Mouse (Mus musculus): ENCODE results near the gene Cd5.

The Cd5 gene

GRCm38 (mm10) chr19:10758708-10759107 lies 19.9 kb upstream of the Cd5 start:
- DNase-seq (ENCODE audit: low spot score) = no peak

GRCm38 (mm10) chr19:10757526-10757925 lies 18.7 kb upstream of the Cd5 start:
- DNase-seq (ENCODE audit: low spot score) = no peak

GRCm38 (mm10) chr19:10757125-10757524 lies 18.3 kb upstream of the Cd5 start:
- DNase-seq (ENCODE audit: low spot score) = no peak

GRCm38 (mm10) chr19:10752646-10753045 lies 13.8 kb upstream of the Cd5 start:
- no peak for DNase-seq (ENCODE audit: low spot score)

GRCm38 (mm10) chr19:10752106-10752505 lies 13.3 kb upstream of the Cd5 start:
- no peak for DNase-seq (ENCODE audit: low spot score)

GRCm38 (mm10) chr19:10751607-10752006 lies 12.8 kb upstream of the Cd5 start:
- DNase-seq (ENCODE audit: low spot score) = no peak

- DNase-seq (ENCODE audit: low spot score) = no peak
Observed at GRCm38 (mm10) chr19:10750161-10750560, 11.4 kb upstream of the Cd5 start.

GRCm38 (mm10) chr19:10749295-10749694 lies 10.5 kb upstream of the Cd5 start:
- no peak for DNase-seq (ENCODE audit: low spot score)

GRCm38 (mm10) chr19:10748401-10749102 lies 9.8 kb upstream of the Cd5 start:
- DNase-seq (ENCODE audit: low spot score) = no peak

- no peak for DNase-seq (ENCODE audit: low spot score)
Observed at GRCm38 (mm10) chr19:10747718-10748117, 8.9 kb upstream of the Cd5 start.

- DNase-seq (ENCODE audit: low spot score) = no peak
Observed at GRCm38 (mm10) chr19:10747182-10747581, 8.4 kb upstream of the Cd5 start.

- DNase-seq (ENCODE audit: low spot score) = no peak
Observed at GRCm38 (mm10) chr19:10742565-10742964, 3.8 kb upstream of the Cd5 start.

- no peak for DNase-seq (ENCODE audit: low spot score)
Observed at GRCm38 (mm10) chr19:10742145-10742544, 3.3 kb upstream of the Cd5 start.

- DNase-seq (ENCODE audit: low spot score) = no peak
Observed at GRCm38 (mm10) chr19:10740641-10741440, 2.0 kb upstream of the Cd5 start.

- DNase-seq (ENCODE audit: low spot score) = no peak
Observed at GRCm38 (mm10) chr19:10739916-10740315, 1.1 kb upstream of the Cd5 start.

GRCm38 (mm10) chr19:10738038-10738437 lies 764 bp downstream of the Cd5 start:
- no peak for DNase-seq (ENCODE audit: low spot score)

GRCm38 (mm10) chr19:10735861-10736260 lies 2.9 kb downstream of the Cd5 start:
- DNase-seq (ENCODE audit: low spot score) = no peak

GRCm38 (mm10) chr19:10735061-10735460 lies 3.7 kb downstream of the Cd5 start:
- no peak for DNase-seq (ENCODE audit: low spot score)

GRCm38 (mm10) chr19:10734554-10734953 lies 4.2 kb downstream of the Cd5 start:
- DNase-seq (ENCODE audit: low spot score) = no peak

- no peak for DNase-seq (ENCODE audit: low spot score)
Observed at GRCm38 (mm10) chr19:10733501-10734127, 5.2 kb downstream of the Cd5 start.

GRCm38 (mm10) chr19:10732741-10733140 lies 6.1 kb downstream of the Cd5 start:
- DNase-seq (ENCODE audit: low spot score) = no peak

- DNase-seq (ENCODE audit: low spot score) = no peak
Observed at GRCm38 (mm10) chr19:10731975-10732374, 6.8 kb downstream of the Cd5 start.

GRCm38 (mm10) chr19:10730469-10730868 lies 8.3 kb downstream of the Cd5 start:
- no peak for DNase-seq (ENCODE audit: low spot score)

Measured in ovary, postnatal 10 days (tissue).